Mouse (Mus musculus) cerebellum, adult 8-10 months (tissue): ENCODE data around the gene Mroh7.

Source experiments
- DNase-seq: peaks from one replicate; pipeline ENCODE4 v3.0.0; 2022

Mroh7 gene

GRCm38 (mm10) chr4:106693841-106694430, 36.8 kb downstream of the Mroh7 start:
- DNase-seq = no peak

- DNase-seq = no peak
These were observed 42.0 kb downstream of the Mroh7 start for GRCm38 (mm10) chr4:106688636-106689296.

GRCm38 (mm10) chr4:106680955-106681354, 49.8 kb downstream of the Mroh7 start:
- no peak for DNase-seq

- no peak for DNase-seq
These were observed 51.6 kb downstream of the Mroh7 start for GRCm38 (mm10) chr4:106679152-106679551.

GRCm38 (mm10) chr4:106678442-106679118, 52.1 kb downstream of the Mroh7 start, which contains the start of gene Ttc4:
Ttc4 (minus strand) TSS chr4:106678944.
- DNase-seq = peak; percentile 81

GRCm38 (mm10) chr4:106676749-106677148, 54.0 kb downstream of the Mroh7 start:
- DNase-seq = no peak

GRCm38 (mm10) chr4:106666546-106666945, 64.2 kb downstream of the Mroh7 start:
- DNase-seq = no peak

- DNase-seq = no peak
These were observed 65.1 kb downstream of the Mroh7 start for GRCm38 (mm10) chr4:106665673-106666072.

- no peak for DNase-seq
These were observed 65.5 kb downstream of the Mroh7 start for GRCm38 (mm10) chr4:106665269-106665668.

GRCm38 (mm10) chr4:106664697-106665096, 66.0 kb downstream of the Mroh7 start:
- no peak for DNase-seq

- DNase-seq = no peak
These were observed 66.7 kb downstream of the Mroh7 start for GRCm38 (mm10) chr4:106663956-106664470.

- DNase-seq = no peak
These were observed 75.0 kb downstream of the Mroh7 start for GRCm38 (mm10) chr4:106655681-106656080.

GRCm38 (mm10) chr4:106653051-106653450, 77.7 kb downstream of the Mroh7 start:
- DNase-seq = no peak

- no peak for DNase-seq
These were observed 78.2 kb downstream of the Mroh7 start for GRCm38 (mm10) chr4:106652546-106652945.

GRCm38 (mm10) chr4:106650833-106651527, 79.7 kb downstream of the Mroh7 start, which contains the start of gene Pars2:
Pars2 (plus strand) TSS chr4:106651069.
- DNase-seq = peak; percentile 98

GRCm38 (mm10) chr4:106647137-106647536, 83.6 kb downstream of the Mroh7 start:
- no peak for DNase-seq

- DNase-seq = no peak
These were observed 84.9 kb downstream of the Mroh7 start for GRCm38 (mm10) chr4:106645797-106646196.

- no peak for DNase-seq
These were observed 86.5 kb downstream of the Mroh7 start for GRCm38 (mm10) chr4:106644218-106644610.

- DNase-seq = no peak
These were observed 87.1 kb downstream of the Mroh7 start for GRCm38 (mm10) chr4:106643483-106644217.

GRCm38 (mm10) chr4:106634086-106634479, 96.6 kb downstream of the Mroh7 start:
- no peak for DNase-seq

GRCm38 (mm10) chr4:106633281-106634085, 97.2 kb downstream of the Mroh7 start:
- no peak for DNase-seq

- no peak for DNase-seq
These were observed 98.4 kb downstream of the Mroh7 start for GRCm38 (mm10) chr4:106632313-106632712.
